Mouse (Mus musculus): ENCODE results near the gene Timm17a. TPM values are rescaled to one million over a fixed set of nuclear protein-coding genes. Genes with fewer than 3 reads are reported as not detected.

Timm17a gene
- polyA plus RNA-seq, 1 experiment: 164 TPM

DNA sequence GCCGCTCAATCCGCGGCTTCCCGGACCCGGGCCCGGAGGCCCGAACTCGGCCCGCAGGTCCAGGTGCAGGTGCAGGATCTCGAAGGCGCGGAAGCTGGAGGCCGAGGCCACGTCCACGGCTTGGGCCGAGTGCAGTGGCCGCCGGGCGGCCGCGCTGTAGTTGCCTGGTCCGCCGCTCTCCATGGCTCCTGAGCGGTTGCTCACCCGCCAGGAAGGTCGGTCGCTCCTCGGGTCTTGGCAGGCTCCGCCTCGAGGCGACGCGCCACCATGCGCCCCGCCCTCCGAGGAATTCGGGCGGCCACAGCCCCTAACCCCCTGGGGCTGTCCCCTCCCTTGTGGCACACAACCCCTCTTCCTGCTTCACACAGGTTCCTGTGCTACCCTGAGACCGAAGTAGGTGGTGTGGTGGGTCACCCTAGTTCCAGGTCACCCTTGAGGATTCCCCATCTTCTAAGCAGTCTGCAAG is 29.7 kb downstream of the Timm17a start, which contains the start of gene Rnpep:
TSS of gene Rnpep (minus strand) at position 259 of the 466 bp plus-strand sequence.
- Histone ChIP-seq H3K27ac (ENCODE audit: insufficient read depth, low read length) (no peak within 1 kb of the TSS), H3K9me3 (replicated peaks; ENCODE audit: control insufficient read depth, insufficient read depth, low read length, poor library complexity, severe bottlenecking) (no peaks in the 10 kb centered on the region), H3K9ac (ENCODE audit: low read depth, poor library complexity, severe bottlenecking) (peak within 1 kb of the TSS; percentile 91), H3K4me3 (ENCODE audit: low read depth, low read length) (peak within 1 kb of the TSS; percentile 96), H3K27me3 (ENCODE audit: control insufficient read depth, insufficient read depth, low read length, poor library complexity, severe bottlenecking) (no peaks in the 10 kb centered on the region), H3K4me1 (ENCODE audit: control insufficient read depth, insufficient read depth, low read length) (peaks cover 2% of the 10 kb centered on the region), H3K36me3 (ENCODE audit: control insufficient read depth, insufficient read depth, low read length, poor library complexity, severe bottlenecking) (no peaks in the 10 kb centered on the region)
- no peak for TF ChIP-seq CTCF (IDR thresholded peaks at IDR 0.05; ENCODE audit: low read depth, low read length)
- peak; percentile 53 for TF ChIP-seq POLR2A (IDR thresholded peaks at IDR 0.05; ENCODE audit: insufficient read depth, low read length)
- no peak for TF ChIP-seq EP300 (IDR thresholded peaks at IDR 0.05; ENCODE audit: insufficient read depth, low read depth, low read length)

DNA sequence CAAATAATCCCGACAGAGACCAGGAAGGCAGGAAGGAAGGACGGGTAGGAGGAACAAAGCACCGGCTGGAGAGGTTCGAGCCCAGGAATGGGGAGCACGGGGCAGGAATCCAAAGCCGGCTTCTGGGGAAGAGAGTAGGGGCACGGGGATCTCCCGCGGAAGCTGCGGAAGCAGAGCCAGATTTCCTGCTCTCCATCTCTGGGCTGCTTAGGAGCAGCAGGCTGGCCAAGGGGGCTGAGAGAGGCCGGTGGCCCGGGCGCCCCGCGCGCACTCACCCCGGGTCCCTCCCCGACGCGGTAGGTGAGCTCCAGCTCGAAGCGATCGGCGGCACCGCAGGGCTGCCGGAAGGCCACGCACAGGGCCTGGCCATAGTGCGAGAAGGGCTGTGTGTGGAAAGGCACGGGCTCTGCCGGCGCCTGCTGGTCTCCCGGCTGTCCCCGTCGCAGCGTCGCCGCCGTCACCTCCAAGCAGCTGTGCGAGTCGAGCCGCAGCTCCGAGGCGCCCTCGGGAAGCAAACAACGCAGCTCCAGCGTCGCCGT is 30.2 kb downstream of the Timm17a start:
- Histone ChIP-seq H3K9ac (ENCODE audit: low read depth, poor library complexity, severe bottlenecking) (peak overlapping the region; percentile 91), H3K36me3 (ENCODE audit: control insufficient read depth, insufficient read depth, low read length, poor library complexity, severe bottlenecking) (peaks cover 2% of the 10 kb centered on the region), H3K4me1 (ENCODE audit: control insufficient read depth, insufficient read depth, low read length) (peaks cover 2% of the 10 kb centered on the region), H3K4me3 (ENCODE audit: low read depth, low read length) (peak overlapping the region; percentile 96), H3K9me3 (replicated peaks; ENCODE audit: control insufficient read depth, insufficient read depth, low read length, poor library complexity, severe bottlenecking) (no peaks in the 10 kb centered on the region), H3K27ac (ENCODE audit: insufficient read depth, low read length) (no peak overlapping the region), H3K27me3 (ENCODE audit: control insufficient read depth, insufficient read depth, low read length, poor library complexity, severe bottlenecking) (no peaks in the 10 kb centered on the region)
- TF ChIP-seq EP300 (IDR thresholded peaks at IDR 0.05; ENCODE audit: insufficient read depth, low read depth, low read length) (no peak), CTCF (IDR thresholded peaks at IDR 0.05; ENCODE audit: low read depth, low read length) (no peak), POLR2A (IDR thresholded peaks at IDR 0.05; ENCODE audit: insufficient read depth, low read length) (no peak)

DNA sequence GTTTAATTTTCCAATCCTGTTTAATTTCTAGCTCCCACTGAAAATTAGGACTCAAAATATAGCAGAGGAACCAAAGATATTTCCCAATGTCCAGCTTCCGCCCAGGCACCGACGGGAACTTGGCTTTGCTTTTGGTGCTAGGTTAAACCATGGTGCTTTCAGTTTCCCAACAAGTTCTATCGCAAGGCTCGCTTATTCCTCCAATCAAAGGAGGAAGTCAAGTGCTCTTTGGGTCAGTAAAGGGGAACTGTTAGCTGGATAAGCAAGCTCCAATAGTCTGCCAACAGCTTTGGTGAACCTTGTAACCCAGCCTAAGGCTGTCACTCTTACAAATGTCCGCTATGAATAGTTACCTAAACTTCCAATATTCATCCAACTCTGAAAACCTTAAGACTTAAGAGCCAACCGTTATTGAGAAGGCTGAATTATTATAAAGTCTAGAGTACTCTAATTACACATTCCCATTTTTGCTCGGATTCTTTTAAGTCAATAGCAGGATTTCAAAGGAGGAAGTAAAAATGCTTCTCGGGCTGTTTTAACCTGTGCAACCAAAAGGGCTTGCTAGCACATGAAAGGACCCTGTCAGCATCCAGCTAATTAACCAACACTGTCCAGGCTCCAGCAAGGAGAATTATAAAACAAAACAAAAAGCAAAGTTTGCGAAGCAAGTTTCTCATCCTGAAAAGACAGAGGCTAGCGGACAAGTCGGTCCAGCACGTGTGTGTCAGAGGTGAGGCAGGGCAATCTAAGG is 30.9 kb downstream of the Timm17a start:
- H3K4me3 ChIP-seq (ENCODE audit: low read depth, low read length): peak overlapping the region; percentile 96
- H3K9me3 ChIP-seq (replicated peaks; ENCODE audit: control insufficient read depth, insufficient read depth, low read length, poor library complexity, severe bottlenecking): no peaks in the 10 kb centered on the region
- peak overlapping the region; percentile 91 for H3K9ac ChIP-seq (ENCODE audit: low read depth, poor library complexity, severe bottlenecking)
- peaks cover 2% of the 10 kb centered on the region for H3K4me1 ChIP-seq (ENCODE audit: control insufficient read depth, insufficient read depth, low read length)
- no peaks in the 10 kb centered on the region for H3K27me3 ChIP-seq (ENCODE audit: control insufficient read depth, insufficient read depth, low read length, poor library complexity, severe bottlenecking)
- TF ChIP-seq POLR2A (IDR thresholded peaks at IDR 0.05; ENCODE audit: insufficient read depth, low read length) (no peak), EP300 (IDR thresholded peaks at IDR 0.05; ENCODE audit: insufficient read depth, low read depth, low read length) (no peak), CTCF (IDR thresholded peaks at IDR 0.05; ENCODE audit: low read depth, low read length) (no peak)
- peaks cover 7% of the 10 kb centered on the region for H3K36me3 ChIP-seq (ENCODE audit: control insufficient read depth, insufficient read depth, low read length, poor library complexity, severe bottlenecking)
- no peak overlapping the region for H3K27ac ChIP-seq (ENCODE audit: insufficient read depth, low read length)

DNA sequence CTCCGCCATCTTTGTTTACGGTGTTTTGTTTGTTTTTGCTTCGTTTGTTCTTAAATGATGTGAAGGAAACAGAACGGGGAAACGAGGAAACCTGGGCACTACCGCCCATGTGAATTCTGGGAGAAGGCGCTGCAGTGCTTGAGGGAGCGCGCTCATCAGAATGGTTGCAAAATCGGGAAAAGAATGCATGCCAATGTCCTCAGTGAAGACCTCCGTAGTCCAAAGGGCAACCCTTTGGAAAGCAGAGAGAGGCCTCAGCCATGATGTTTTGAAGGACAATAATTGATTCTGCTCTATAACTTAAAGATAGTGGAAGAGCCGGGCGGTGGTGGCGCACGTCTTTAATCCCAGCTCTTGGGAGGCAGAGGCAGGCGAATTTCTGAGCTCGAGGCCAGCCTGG is 31.7 kb downstream of the Timm17a start:
- Histone ChIP-seq H3K36me3 (ENCODE audit: control insufficient read depth, insufficient read depth, low read length, poor library complexity, severe bottlenecking) (peaks cover 11% of the 10 kb centered on the region), H3K4me3 (ENCODE audit: low read depth, low read length) (no peak overlapping the region), H3K4me1 (ENCODE audit: control insufficient read depth, insufficient read depth, low read length) (peaks cover 2% of the 10 kb centered on the region), H3K27ac (ENCODE audit: insufficient read depth, low read length) (no peak overlapping the region), H3K9me3 (replicated peaks; ENCODE audit: control insufficient read depth, insufficient read depth, low read length, poor library complexity, severe bottlenecking) (no peaks in the 10 kb centered on the region), H3K27me3 (ENCODE audit: control insufficient read depth, insufficient read depth, low read length, poor library complexity, severe bottlenecking) (no peaks in the 10 kb centered on the region; the same call in 1 of the 2 replicates), H3K9ac (ENCODE audit: low read depth, poor library complexity, severe bottlenecking) (peak overlapping the region; percentile 91; the same call in 1 of the 2 replicates)
- TF ChIP-seq EP300 (IDR thresholded peaks at IDR 0.05; ENCODE audit: insufficient read depth, low read depth, low read length) (no peak), POLR2A (IDR thresholded peaks at IDR 0.05; ENCODE audit: insufficient read depth, low read length) (no peak), CTCF (IDR thresholded peaks at IDR 0.05; ENCODE audit: low read depth, low read length) (no peak)

DNA sequence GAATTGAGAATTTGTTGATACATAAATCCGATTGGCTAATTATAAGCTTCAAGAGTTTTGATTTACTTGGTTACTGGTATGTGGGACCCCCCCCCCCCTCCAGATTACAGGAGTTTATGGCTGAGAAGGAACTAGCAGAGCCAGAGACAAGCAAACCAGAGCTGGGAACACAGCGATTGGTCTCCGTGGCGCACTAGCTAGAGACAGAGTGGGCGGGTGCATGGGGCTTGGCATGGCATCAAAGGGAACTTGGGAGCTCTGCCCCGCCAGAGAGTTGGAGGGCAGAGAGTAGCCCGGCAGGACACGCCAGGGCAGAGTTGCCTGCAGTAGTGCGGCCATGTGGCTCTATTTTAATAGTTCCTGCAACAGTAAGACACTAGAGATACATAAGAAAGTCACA is 32.9 kb downstream of the Timm17a start:
- Histone ChIP-seq H3K36me3 (ENCODE audit: control insufficient read depth, insufficient read depth, low read length, poor library complexity, severe bottlenecking) (peaks cover 14% of the 10 kb centered on the region), H3K27me3 (ENCODE audit: control insufficient read depth, insufficient read depth, low read length, poor library complexity, severe bottlenecking) (no peaks in the 10 kb centered on the region; the same call in 1 of the 2 replicates), H3K27ac (ENCODE audit: insufficient read depth, low read length) (no peak overlapping the region), H3K4me3 (ENCODE audit: low read depth, low read length) (no peak overlapping the region), H3K4me1 (ENCODE audit: control insufficient read depth, insufficient read depth, low read length) (peaks cover 2% of the 10 kb centered on the region), H3K9ac (ENCODE audit: low read depth, poor library complexity, severe bottlenecking) (no peak overlapping the region), H3K9me3 (replicated peaks; ENCODE audit: control insufficient read depth, insufficient read depth, low read length, poor library complexity, severe bottlenecking) (no peaks in the 10 kb centered on the region)
- TF ChIP-seq CTCF (IDR thresholded peaks at IDR 0.05; ENCODE audit: low read depth, low read length) (no peak), POLR2A (IDR thresholded peaks at IDR 0.05; ENCODE audit: insufficient read depth, low read length) (no peak), EP300 (IDR thresholded peaks at IDR 0.05; ENCODE audit: insufficient read depth, low read depth, low read length) (no peak)

DNA sequence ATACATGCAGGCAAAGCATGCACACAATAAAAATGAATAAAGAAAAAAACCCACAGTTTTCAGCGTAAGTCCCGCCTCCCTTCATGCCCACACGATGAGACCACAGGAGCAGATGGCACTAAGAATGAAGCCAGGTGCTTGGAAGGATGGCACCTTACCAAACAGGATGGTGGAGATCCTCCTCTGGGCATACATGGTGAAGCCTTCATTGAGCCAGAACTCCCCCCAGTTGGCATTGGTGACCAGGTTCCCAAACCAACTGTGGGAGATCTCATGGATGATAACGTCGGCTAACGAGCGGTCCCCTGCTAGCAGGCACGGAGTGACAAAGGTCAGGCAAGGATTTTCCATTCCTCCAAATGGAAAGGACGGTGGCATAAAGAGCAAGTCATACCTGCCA is 42.2 kb downstream of the Timm17a start:
- H3K4me1 ChIP-seq (ENCODE audit: control insufficient read depth, insufficient read depth, low read length): no peaks in the 10 kb centered on the region
- TF ChIP-seq POLR2A (IDR thresholded peaks at IDR 0.05; ENCODE audit: insufficient read depth, low read length): no peak
- TF ChIP-seq EP300 (IDR thresholded peaks at IDR 0.05; ENCODE audit: insufficient read depth, low read depth, low read length): no peak
- TF ChIP-seq CTCF (IDR thresholded peaks at IDR 0.05; ENCODE audit: low read depth, low read length): no peak
- no peak overlapping the region for H3K4me3 ChIP-seq (ENCODE audit: low read depth, low read length)
- no peak overlapping the region for H3K27ac ChIP-seq (ENCODE audit: insufficient read depth, low read length)
- no peaks in the 10 kb centered on the region for H3K27me3 ChIP-seq (ENCODE audit: control insufficient read depth, insufficient read depth, low read length, poor library complexity, severe bottlenecking)
- 0 out of 2 replicates have a peak, but pooled peaks cover 2% of the 10 kb centered on the region for H3K36me3 ChIP-seq (ENCODE audit: control insufficient read depth, insufficient read depth, low read length, poor library complexity, severe bottlenecking)
- H3K9me3 ChIP-seq (replicated peaks; ENCODE audit: control insufficient read depth, insufficient read depth, low read length, poor library complexity, severe bottlenecking): no peaks in the 10 kb centered on the region
- no peak overlapping the region for H3K9ac ChIP-seq (ENCODE audit: low read depth, poor library complexity, severe bottlenecking)
